Mouse (Mus musculus) ES-Bruce4 (cell line): ENCODE measurements at regions not wholly inside any gene's neighbourhood (a gene's known extent, or its start where the extent isn't known, plus 50 kb on each side); places are given as distances from the start of the nearest gene placed in this dataset.

Experiments
- H3K27ac ChIP-seq: 2 replicates; pipeline ENCODE4 v1.5.1; 2012; ENCODE audit warnings: low read length, inconsistent platforms; ENCODE audit not compliant: insufficient read depth
- H3K27me3 ChIP-seq: 2 replicates; pipeline ENCODE4 v1.6.1; 2012; ENCODE audit warnings: mild to moderate bottlenecking, low read length, inconsistent platforms; ENCODE audit not compliant: control insufficient read depth, poor library complexity, insufficient read depth, severe bottlenecking
- H3K36me3 ChIP-seq: 2 replicates; pipeline ENCODE4 v1.6.1; 2012; ENCODE audit warnings: inconsistent platforms, mild to moderate bottlenecking, low read length, moderate library complexity; ENCODE audit not compliant: control insufficient read depth, poor library complexity, insufficient read depth, severe bottlenecking
- H3K4me1 ChIP-seq: one replicate; pipeline ENCODE4 v1.8.1; 2011; ENCODE audit warnings: low read length; ENCODE audit not compliant: control insufficient read depth, insufficient read depth
- H3K4me3 ChIP-seq: 2 replicates; pipeline ENCODE4 v1.5.1; 2011; ENCODE audit warnings: low read depth, mild to moderate bottlenecking, low read length
- H3K9ac ChIP-seq: 2 replicates; pipeline ENCODE4 v1.6.1; 2012; ENCODE audit warnings: low read depth, mild to moderate bottlenecking, inconsistent platforms; ENCODE audit not compliant: poor library complexity, severe bottlenecking
- H3K9me3 ChIP-seq: replicated peaks from 2 replicates; pipeline ENCODE4 v1.6.1; 2012; ENCODE audit warnings: mild to moderate bottlenecking, low read length, inconsistent platforms; ENCODE audit not compliant: control insufficient read depth, poor library complexity, insufficient read depth, severe bottlenecking
- CTCF ChIP-seq: IDR thresholded peaks from one replicate; pipeline ENCODE4 v1.8.1; 2011; ENCODE audit warnings: low read depth, low read length
- EP300 ChIP-seq: IDR thresholded peaks from 2 replicates; pipeline ENCODE4 v1.6.1; 2011; ENCODE audit warnings: low read depth, low read length; ENCODE audit not compliant: insufficient read depth
- POLR2A ChIP-seq: IDR thresholded peaks from one replicate; pipeline ENCODE4 v1.8.1; 2011; ENCODE audit warnings: low read length; ENCODE audit not compliant: insufficient read depth

- no peak overlapping the region for H3K9ac ChIP-seq
Measured at GRCm38 (mm10) chr19:14956392-14956791, 358.5 kb upstream of the Tle4 start.

DNA sequence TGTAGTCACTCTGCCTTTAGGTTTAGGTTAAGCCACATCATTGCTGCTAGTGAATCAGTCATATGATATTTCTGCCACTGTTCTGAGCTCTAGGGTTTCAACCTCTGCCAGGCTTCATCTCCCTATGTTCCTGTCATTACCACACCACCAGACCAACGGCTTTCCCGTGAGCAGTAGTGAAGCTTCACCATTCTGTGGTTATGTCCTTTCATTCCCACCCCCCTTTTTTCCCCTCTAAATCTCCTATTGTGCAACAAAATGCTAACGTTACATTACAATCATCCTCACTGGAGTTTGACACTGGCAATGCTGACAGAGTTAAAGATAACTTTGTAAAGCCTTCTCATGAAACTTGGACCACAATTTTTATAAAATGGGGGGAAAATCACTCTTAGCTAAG is 358.1 kb upstream of the Tle4 start:
- H3K27ac ChIP-seq: no peak overlapping the region
- no peaks in the 10 kb centered on the region for H3K36me3 ChIP-seq
- no peak overlapping the region for H3K9ac ChIP-seq
- no peak for TF ChIP-seq EP300
- no peak overlapping the region for H3K4me3 ChIP-seq
- H3K27me3 ChIP-seq: no peaks in the 10 kb centered on the region; the same call in 1 of the 2 replicates
- peaks cover 3% of the 10 kb centered on the region for H3K4me1 ChIP-seq
- H3K9me3 ChIP-seq: no peaks in the 10 kb centered on the region

More at GRCm38 (mm10) chr19:14956392-14956791, 358.5 kb upstream of the Tle4 start:
- Histone ChIP-seq H3K9me3 (no peaks in the 10 kb centered on the region), H3K4me1 (peaks cover 3% of the 10 kb centered on the region), H3K36me3 (no peaks in the 10 kb centered on the region), H3K27ac (no peak overlapping the region), H3K27me3 (no peaks in the 10 kb centered on the region; the same call in 1 of the 2 replicates), H3K4me3 (no peak overlapping the region)
- no peak for TF ChIP-seq EP300
- TF ChIP-seq CTCF: no peak
- no peak for TF ChIP-seq POLR2A

GRCm38 (mm10) chr19:14940207-14940952 is 342.5 kb upstream of the Tle4 start:
- no peaks in the 10 kb centered on the region for H3K9me3 ChIP-seq
- TF ChIP-seq EP300 (no peak), POLR2A (no peak), CTCF (no peak)
- no peak overlapping the region for H3K9ac ChIP-seq
- no peaks in the 10 kb centered on the region for H3K4me1 ChIP-seq
- no peaks in the 10 kb centered on the region for H3K36me3 ChIP-seq
- H3K27me3 ChIP-seq: no peaks in the 10 kb centered on the region; the same call in 1 of the 2 replicates
- H3K4me3 ChIP-seq: no peak overlapping the region
- no peak overlapping the region for H3K27ac ChIP-seq

GRCm38 (mm10) chr19:14922238-14922637 is 324.4 kb upstream of the Tle4 start:
- Histone ChIP-seq H3K36me3 (no peaks in the 10 kb centered on the region), H3K27me3 (no peaks in the 10 kb centered on the region), H3K4me1 (no peaks in the 10 kb centered on the region), H3K9me3 (0 out of 2 replicates have a peak, but pooled peaks cover 3% of the 10 kb centered on the region), H3K9ac (no peak overlapping the region), H3K27ac (no peak overlapping the region), H3K4me3 (no peak overlapping the region)
- TF ChIP-seq POLR2A (no peak), EP300 (no peak), CTCF (no peak)

GRCm38 (mm10) chr19:14911056-14911850 is 313.4 kb upstream of the Tle4 start:
- Histone ChIP-seq H3K4me1 (peaks cover 2% of the 10 kb centered on the region), H3K27ac (no peak overlapping the region), H3K9ac (no peak overlapping the region), H3K36me3 (no peaks in the 10 kb centered on the region), H3K4me3 (no peak overlapping the region), H3K27me3 (no peaks in the 10 kb centered on the region), H3K9me3 (no peaks in the 10 kb centered on the region)
- TF ChIP-seq EP300 (no peak), POLR2A (no peak), CTCF (no peak)

GRCm38 (mm10) chr19:14894875-14895274 is 297.0 kb upstream of the Tle4 start:
- no peak for TF ChIP-seq CTCF
- no peak for TF ChIP-seq EP300
- no peak for TF ChIP-seq POLR2A
- no peaks in the 10 kb centered on the region for H3K27me3 ChIP-seq
- H3K4me1 ChIP-seq: peaks cover 2% of the 10 kb centered on the region
- no peaks in the 10 kb centered on the region; the same call in 1 of the 2 replicates for H3K9me3 ChIP-seq
- no peak overlapping the region for H3K9ac ChIP-seq
- no peaks in the 10 kb centered on the region for H3K36me3 ChIP-seq
- no peak overlapping the region for H3K4me3 ChIP-seq
- H3K27ac ChIP-seq: no peak overlapping the region
